Mouse (Mus musculus): ENCODE data around the gene Nr5a2. TPM values are rescaled to one million over a fixed set of nuclear protein-coding genes. Genes with fewer than 3 reads are reported as not detected.

Gene Nr5a2
- total RNA-seq (2021), result not detected
- long read RNA-seq, experiment 1, result 0 reads
- long read RNA-seq, experiment 2, result 0 reads

DNA sequence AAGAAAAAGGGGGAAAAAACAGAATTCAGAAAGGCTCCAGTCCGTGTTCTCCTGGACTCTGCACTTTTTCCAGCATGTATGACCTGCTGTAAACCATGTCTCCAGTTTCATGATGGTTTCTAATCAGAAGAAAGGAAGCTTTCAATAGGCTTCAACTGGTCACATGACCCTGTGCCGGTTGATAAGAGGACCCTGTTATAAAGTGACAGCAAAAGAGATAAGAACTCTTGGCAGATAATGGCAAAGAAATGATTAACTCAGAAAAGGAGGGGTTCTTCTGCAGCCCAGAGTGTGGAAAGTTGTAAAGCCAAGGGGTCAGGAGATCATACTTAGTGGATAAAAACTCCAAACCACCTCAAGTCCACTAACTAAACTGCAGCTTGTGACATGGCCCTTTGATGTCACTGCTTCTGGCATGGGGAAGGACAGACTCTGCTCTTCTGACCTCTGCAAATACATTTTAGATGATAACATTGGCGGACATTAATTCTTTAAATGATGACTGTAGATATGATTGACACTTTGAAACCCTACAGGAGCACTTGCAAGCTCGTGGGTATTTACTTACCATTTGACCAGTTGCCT lies at the start of gene Nr5a2:
Nr5a2 (minus strand) TSS at position 21 of the 585 bp plus-strand sequence.
- DNase-seq (ENCODE audit: low spot score in 2 of 2), result no peak

DNA sequence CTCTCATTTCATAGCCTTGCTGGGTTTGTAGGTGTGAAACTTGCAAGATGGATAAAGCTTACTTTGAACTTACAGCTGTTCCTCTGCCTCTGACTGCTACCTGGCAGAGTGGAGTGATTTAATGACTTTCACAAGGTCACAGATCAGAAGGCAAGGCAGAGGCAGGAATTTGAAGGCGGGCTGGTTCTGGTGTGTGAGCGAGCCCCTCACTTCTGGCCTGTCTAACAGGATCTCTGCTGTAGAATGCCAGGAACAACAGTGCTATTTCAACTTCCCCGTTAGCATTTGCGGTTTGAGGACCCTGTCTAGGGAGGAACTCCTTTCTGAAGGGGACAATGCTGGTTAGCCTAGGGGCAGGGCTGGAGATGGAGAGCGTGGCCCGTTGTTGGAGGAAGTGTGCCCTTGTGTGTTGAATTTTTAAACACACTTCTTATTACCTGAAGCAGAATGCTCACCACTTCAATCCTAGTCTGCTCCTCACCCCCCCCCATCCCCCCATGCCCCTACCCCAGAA lies 48.5 kb upstream of the Nr5a2 start:
- no peak for DNase-seq (ENCODE audit: low spot score in 2 of 2)

DNA sequence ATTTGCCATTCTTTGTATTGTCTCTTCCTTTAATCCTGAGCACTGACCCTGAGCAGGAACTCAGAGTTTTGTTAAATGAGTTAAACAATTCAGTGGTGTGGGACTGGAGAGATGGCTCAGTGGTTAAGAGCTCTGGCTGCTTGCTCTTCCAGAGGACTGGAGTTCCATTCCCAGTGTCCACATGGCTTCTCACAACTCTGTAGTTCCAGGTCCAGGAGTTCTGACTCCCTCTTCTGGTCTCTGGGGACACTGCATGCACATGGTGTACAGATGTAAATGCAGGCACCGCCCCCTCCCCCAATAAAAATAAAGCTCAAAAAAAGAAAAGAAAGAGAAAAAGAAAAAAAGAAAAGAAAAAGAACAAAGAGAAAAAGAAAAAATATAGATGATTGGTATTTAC lies 43.6 kb upstream of the Nr5a2 start:
- no peak for DNase-seq (ENCODE audit: low spot score in 2 of 2)

DNA sequence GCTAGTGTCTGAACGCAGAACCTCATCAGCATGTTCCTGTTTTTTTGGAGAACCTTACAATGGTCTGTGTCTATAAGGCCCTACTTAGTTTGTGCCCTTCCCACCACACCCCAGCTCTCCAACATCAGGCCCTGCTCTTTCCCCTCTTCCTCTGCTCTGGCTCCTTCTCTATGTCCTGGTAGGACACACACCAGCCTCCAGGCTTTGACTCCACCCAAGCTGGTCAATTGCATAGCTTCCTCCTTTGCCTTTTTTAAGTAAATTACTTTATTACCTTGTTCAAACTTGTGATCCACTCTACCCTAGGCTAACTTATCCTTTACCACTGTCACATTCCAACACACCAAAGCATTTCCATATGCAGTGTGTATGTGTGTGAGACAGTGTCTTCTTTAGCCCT lies 42.9 kb upstream of the Nr5a2 start:
- DNase-seq (ENCODE audit: low spot score in 2 of 2), result no peak

DNA sequence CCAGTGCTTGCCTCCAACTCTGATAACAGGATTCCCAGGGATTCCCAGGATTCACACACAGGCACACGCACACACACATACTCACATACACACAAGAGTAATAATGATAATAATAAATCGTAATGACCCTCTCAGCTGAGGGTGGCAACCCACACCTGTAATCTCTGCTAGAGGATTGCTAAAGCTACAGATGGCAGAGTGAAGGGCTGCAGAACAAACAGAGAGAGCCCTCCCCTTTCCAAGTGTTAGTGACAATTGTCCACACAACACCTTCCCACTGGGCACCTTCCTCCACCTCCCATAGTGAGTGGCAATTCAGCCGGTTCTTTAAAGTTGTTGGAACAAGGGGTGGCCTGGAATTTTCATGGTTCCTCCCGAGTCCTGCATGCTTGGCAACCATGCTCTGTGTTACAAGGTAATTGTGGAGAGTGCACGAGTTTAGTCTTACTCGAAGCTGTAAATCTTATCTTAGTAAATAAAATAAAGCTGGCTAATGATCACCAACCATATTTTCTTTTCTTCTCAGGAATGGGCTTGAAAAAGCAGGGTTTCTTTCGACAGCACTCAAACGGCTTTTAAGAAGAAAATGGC lies 31.6 kb upstream of the Nr5a2 start:
- DNase-seq (ENCODE audit: low spot score in 2 of 2), result no peak

DNA sequence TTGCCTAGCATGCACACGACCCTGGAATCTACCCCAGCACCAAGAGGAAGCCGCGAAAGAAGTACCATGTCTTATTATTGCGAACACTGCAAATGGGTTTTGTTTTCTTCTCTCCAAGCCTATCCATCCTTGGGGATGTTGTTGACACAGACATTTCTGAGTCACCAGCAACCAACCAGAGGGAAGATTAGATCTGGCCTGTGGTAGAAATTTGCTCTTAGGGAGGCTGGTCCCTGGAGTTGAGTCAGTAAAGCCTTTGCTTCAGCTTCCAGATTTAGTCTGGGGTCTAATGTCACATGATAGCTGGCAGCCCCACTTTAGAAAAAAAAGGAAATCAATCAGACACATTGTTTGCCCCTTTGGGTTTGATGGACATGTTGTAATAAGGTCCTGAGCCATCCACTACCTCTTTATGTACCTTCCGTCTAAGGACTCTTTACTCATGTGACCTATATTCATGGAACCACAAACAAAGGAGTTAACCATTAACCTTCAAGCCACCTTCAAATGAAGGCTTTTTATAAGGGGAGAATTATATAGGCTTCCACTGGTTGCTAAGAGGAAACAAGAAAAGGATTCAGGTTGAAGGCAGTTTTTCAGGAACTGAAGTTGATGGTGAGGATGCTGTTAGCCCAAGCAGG lies 20.1 kb upstream of the Nr5a2 start:
- DNase-seq (ENCODE audit: low spot score in 2 of 2), result no peak

DNA sequence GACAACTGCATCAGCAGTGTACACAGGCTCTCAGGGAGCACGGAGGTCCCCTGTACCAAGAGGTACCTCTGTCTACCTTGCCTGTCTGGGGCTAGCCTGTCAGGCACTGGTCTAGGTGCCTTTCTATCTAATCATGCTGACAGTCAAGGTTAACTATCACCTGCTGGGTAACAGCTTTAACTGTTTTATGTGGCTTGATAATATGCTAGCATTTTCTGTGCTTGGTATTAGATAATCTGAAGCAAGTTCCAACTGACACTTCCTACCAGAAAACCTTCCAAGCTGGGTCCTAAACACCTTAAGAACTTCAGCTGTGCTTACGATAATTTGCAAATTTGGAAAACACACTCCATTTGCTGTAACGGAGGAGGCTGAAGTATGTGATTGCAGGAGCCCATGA lies 17.6 kb upstream of the Nr5a2 start:
- no peak for DNase-seq (ENCODE audit: low spot score in 2 of 2)

DNA sequence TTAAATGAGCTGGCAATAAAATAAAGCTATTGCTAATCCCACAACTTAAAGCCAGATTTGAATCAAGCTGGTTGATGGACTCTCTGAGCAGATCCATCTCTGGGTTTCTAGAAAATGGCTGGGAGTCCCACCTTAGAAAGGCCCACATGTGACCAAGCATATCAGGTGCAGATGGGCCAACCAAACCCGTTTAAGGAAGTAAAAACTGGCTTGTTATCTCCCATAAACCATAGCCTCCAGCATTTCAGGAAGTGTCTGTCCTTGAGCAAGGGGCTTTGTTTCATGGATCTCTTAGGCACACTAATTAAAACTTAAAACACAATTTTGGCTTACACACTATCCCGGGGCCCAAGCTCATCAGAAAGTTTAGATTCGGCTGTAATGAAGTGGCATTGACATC lies 13.8 kb upstream of the Nr5a2 start:
- no peak for DNase-seq (ENCODE audit: low spot score in 2 of 2)

DNA sequence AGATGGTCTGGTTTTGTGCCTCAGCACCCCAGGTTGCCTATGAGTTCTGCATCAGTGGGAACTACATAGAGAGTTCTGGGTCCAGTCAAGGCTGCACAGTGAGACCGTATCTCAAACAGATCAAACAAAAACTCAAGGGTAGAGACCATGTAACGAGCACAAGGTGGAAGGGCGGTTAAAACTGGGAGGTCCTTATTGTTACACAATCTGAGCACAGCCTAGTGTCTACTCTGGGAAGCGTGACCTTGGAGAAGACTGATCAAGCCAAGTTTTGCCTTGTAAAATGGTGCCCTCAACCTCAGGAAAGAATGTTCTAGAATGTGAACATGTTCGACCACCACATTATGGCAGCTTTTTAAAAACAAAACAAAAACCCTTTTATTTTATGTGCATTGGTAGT lies 12.8 kb upstream of the Nr5a2 start:
- no peak for DNase-seq (ENCODE audit: low spot score in 2 of 2)

DNA sequence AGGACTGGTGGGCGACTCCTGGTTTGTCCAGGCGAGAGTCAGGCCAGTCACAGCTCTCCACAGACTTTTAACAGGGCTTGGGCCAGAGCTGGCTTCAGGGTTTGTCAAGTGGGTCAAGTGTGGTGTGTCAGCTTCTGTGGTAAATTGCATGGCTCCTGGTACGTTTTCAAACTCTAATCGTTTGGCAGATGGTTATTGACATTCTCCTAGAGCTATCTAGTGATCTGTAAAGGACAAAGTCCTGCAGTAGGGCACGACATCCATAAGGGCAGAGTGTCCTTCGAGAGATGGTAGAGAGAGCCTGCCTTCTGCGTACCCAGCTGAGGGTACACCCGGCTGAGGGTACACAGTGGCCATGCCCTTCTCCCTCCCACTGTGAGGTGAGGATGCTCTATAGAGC lies 10.7 kb upstream of the Nr5a2 start:
- no peak for DNase-seq (ENCODE audit: low spot score in 2 of 2)

DNA sequence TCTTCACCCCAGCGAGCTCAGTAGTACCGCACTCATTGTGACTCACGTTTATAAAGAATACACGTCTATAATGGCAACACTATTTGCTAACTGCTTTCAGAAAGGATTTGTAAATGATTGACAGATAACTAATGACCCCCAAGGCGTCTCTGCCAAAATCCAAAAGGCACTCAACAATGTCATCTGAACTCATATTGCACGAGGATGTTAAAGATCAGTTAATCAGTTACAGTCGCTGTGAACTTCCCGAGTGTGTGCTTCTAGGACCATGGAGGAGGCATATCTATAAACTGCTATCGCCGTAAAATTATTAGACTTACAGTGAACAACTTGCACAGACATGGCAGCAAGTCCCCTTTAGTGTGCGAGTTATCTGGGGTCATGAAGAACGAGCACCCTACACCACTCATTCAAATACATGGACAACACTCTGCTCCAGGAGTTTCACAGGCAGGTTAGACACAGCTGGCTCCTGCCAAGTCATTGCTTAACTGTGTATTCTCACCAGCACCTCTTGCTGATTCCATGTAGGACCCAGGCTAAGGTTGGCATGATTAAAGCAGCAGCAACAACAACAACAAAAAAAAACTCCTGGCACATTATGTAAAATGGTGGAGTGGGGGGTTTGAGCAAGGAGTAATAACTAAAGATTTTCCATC lies 6.6 kb upstream of the Nr5a2 start:
- DNase-seq (ENCODE audit: low spot score in 2 of 2), result no peak

DNA sequence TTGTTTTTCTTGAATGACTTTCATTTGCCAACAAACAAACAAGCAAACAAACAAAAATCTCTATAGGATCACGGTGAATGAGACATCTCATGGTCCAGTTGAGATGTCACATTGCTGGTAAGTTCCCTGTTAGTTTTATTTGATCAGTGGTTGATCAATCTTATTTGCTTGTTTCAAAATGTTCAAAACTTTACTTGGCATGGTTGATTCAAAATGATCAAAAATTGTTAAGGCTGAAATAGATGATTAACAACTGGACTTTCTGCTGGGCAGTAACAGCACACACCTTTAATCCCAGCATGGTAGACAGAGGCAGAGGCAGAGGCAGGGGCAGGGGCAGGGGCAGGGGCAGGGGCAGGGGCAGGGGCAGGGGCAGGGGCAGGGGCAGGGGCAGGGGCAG lies 757 bp downstream of the Nr5a2 start:
- no peak for DNase-seq (ENCODE audit: low spot score in 2 of 2)

DNA sequence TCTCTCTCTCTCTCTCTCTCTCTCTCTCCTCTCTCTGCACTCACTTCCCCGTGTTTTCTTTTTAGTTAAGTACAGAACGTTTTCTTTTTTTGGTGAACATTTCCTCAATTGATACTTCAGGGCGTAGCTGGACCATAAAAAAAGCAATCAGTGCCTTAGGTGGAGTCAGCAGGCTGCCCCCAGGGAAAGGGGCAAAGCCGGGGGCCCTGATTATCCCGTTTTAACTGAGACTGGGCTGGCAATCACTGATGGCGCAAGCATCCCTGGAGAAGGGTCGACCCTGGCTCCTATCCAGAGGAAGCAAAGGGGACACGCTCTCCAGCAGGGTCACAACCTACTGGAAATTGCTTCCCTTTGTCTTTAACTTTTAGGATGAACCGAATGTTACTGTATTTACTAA lies 1.6 kb downstream of the Nr5a2 start:
- DNase-seq (ENCODE audit: low spot score in 2 of 2), result no peak

DNA sequence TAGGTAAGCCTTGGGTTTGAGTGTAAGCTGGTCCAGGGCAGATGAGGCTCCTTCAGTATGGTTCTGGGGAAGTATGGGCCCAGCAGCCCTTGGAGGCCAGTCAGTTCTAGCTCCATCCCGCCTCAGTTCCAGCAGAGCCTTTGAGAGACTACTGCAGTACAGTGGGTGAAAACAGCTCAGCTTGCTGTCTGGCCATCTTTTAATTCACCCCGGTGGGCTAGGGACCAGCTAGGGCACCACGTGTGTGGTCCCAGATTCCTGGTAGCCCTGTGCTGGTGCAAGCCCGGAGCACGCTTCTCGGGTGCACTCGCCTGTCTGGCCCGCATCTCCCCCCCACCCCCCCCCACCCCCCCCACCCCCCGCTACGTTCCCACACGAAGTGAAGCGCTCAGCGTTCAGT lies 2.1 kb downstream of the Nr5a2 start:
- DNase-seq (ENCODE audit: low spot score in 2 of 2), result no peak

DNA sequence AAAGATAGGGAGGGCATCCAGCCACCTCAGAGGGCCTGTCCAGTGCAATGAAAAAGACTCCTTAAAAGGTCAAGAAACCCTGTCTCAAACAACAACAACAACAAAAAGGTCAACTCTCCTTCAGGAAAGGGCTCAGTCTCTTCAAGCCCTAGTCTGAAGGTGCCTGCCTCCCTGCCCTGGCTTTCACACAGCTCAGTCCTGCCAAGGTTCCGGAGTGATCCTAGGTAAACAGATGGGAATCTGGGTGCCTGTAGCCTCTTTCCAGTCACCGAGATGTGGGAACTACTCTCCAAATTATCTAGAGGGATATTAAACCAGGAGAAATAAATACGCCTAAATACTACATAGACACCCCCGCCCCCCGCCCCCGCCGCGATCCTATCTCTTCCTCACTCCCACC lies 2.6 kb downstream of the Nr5a2 start:
- no peak for DNase-seq (ENCODE audit: low spot score in 2 of 2)

DNA sequence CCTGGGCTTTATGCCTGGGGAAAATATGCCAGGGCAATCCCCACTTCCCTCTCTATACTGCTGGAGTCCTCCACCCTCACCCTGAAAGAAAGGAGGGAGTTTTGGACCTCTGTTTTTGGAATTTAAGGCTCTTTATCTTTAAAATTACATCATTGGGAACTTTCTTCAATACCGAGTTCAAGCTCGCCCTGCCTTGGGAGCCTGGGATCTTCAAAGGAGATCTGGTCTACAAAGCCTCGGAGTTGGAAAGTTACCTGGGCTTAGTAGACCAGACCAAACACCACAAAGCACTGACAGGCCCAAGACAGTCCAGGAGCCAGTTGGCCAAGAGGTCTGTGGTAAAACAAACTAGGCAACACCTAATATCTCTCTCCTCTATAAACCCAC lies 6.1 kb downstream of the Nr5a2 start:
- no peak for DNase-seq (ENCODE audit: low spot score in 2 of 2)

DNA sequence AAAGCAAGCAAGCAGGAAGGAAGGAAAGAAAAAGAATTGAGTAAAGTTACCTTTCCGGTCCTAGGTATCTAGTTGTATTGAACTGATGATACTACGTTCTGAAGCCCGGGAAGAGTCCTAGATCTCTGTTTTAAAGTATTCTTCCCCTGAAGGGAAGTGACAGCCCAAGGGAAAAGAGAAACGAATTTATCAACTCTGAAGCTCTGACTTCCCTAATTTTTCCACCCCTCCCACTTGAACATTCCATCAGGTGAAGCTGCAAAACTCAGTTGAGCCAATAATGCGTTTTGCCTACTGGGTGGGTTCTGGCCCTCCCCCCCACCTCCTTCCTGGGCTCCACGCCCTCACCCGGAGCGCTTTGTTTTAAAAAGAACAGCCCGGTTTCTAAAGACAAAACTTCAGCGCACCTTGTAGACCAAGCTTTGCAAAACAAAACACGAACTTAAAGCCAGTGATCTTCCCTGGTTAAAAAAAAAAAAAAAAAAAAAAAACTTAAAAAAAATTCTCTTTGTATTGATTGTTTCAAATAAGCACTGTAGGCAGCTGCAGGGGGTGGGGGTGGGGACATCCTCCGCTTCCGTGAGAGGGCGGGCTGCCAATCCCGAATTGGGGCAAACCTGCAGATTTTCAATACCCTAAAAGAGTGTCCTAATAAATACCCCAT lies 6.7 kb downstream of the Nr5a2 start:
- no peak for DNase-seq (ENCODE audit: low spot score in 2 of 2)

DNA sequence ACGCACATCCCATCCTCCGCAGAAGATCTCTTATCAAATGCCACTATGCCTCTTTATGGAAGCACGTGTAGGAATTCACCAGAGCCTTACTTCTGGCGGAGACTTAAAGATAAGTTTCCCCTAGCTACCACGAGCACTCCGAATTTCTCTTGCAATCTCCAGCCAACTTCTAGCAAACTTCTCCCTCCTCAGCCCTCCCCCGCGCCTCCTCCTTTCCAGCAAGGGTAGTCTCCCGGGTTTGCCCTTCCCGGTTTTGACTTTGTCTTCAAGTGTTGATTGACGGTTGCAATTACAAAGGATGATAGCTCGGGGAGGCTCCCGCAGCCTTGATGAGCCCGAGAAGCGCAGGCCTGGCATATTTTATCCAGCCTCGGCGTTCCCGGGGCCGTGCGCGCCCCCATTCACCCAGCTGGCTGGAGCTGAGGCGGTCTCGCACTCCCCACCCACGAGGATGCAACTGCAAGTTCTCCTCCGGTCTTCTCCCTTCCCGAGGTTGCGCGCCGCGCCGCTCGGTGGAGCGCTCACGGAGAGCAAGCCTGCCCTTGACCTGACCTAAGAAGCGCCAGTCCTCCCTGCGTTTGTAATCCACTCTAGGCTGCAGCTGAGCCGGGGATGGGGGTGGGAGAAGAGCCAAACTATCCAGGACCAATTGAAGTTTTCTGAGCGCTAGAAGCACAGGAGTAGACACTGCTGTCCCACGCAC lies 7.5 kb downstream of the Nr5a2 start:
- no peak for DNase-seq (ENCODE audit: low spot score in 2 of 2)

DNA sequence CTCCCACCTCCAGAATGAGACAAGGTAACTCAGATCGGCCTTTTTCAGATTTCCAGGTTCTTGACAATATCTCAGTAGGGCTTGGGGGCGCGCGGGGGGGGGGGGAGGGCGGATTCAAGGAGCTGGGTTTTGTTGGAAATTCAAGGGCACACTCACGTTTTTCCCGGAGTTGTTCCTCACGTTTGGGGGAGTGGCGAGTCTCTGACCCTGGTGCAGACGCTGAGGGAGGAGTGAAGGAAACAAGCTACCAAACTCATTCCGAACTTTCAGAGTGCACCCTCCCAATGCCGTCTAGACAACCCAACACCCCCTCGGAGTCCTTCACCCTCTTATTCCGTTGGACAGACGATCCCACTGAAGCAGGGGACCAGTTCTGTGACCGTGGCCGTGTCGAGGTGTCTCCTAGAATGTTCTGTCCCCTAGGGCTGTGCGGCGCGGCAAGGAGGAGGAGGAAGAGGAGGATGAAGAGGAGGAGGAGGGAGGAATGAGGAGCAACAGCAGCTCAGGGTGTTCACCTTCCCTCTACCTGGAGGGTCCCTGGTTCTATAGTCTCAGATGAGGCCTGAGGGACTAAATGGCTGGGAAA lies 8.2 kb downstream of the Nr5a2 start:
- no peak for DNase-seq (ENCODE audit: low spot score in 2 of 2)

DNA sequence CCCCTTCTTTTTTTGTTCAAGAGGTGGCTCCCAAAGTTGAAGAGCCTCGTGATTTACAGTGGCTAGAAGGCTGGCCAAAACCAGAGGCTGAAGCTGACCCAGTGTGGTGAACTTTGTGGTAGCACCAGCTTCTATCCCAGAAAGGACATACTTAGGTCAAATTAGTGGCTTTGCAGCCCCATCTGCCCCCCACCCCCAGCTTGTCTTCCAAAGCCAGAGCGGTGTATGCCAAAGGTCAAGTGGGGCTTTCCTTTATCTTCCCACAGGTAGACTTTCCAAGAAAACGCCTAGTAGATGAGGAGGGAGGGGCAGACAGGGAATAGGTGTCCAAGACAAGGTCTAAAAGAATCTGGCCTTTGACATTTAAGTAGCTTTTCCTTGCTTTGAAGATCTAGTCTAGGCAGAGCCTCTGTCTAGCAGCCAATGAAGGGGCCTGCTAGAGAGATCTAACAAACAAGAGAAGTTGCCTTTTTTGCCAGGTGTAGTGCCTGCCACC lies 9.0 kb downstream of the Nr5a2 start:
- no peak for DNase-seq (ENCODE audit: low spot score in 2 of 2)

DNA sequence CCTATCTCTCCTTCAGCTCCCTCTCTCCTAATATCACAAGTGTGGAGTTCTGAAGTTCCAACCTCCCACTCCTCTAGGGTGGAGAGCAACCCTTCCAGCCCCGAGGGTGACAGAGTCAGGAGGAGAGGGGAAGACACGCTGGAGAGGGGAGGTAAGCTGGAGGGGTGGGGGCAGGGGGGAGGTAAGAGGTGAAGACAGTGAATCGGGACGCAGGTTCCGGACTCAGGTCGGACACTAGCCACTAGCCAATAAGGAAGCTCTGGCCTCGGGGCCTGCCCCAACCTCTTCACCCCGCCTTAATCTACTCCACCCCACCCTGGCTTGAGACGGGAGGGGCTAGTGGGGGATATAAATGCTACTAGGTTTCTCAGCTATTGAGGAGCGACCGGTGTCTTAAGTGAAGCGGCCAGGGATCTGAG lies 10.9 kb downstream of the Nr5a2 start:
- DNase-seq (ENCODE audit: low spot score in 2 of 2), result no peak
